In the genomic region with DNA sequence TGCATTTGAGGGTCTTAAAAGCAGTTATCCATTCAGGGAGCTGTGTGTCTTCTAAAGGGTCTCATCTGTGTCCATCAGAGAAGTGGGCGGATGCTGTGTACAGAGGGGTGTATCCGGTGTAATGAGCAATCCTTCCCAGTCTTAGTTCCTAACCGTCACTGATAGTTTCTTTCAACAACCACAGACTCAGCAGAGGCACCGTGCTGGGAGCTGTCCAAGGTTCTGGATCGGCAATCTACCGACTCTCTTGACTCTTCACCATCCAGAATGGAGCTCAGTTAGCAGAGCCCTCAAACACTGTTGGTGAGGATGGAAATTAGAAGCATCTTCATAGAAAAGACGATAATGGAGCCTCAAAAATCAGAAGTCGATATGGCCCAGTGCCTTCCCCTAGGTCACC, we compare ENCODE assay signal across 10 mouse cellular contexts.
A peak's percentile ranks its signal among the peaks of the same experiment; 100 is the strongest.
DNase-seq lines count a peak whose midpoint lies in the region; ATAC-seq and TF ChIP-seq lines count a peak whose summit lies in the region.
"Had no signal": no experiment of that assay in that cellular context is flagged by ENCODE, and none has a peak within 500 bp of the region (broad histone marks: within the 10 kb centered on the region; RNA-seq: fewer than 3 reads in every experiment).

No protein-coding gene starts in this region.

- no peak for TF ChIP-seq EP300 in stomach, postnatal 0 days (optimal IDR thresholded peaks at IDR 0.05)

- no peak for ATAC-seq in stomach, postnatal 0 days (ENCODE audit: low FRiP score, low TSS enrichment)

- H3K4me2 ChIP-seq in stomach, postnatal 0 days (replicated peaks; ENCODE audit: low read depth) = no peak overlapping the region
- H3K4me2 ChIP-seq: embryonic facial prominence, embryonic 15.5 days; liver, embryonic 15.5 days had no signal

- no peak overlapping the region for H3K27ac ChIP-seq in gastrocnemius, adult 2 months
- H3K27ac ChIP-seq in stomach, postnatal 0 days (replicated peaks) = no peak overlapping the region
- H3K27ac ChIP-seq: embryonic facial prominence, embryonic 15.5 days; liver, embryonic 15.5 days had no signal

- intact Hi-C loops in gastrocnemius, adult 2 months (cut with DNase I) = no loop called here

- no peak overlapping the region for H3K9ac ChIP-seq in stomach, postnatal 0 days (ENCODE audit: low read length)
- H3K9ac ChIP-seq: embryonic facial prominence, embryonic 15.5 days; liver, embryonic 15.5 days had no signal

- H3K27me3 ChIP-seq in stomach, postnatal 0 days (ENCODE audit: control insufficient read depth, insufficient read depth, low read length) = no peaks in the 10 kb centered on the region
- H3K27me3 ChIP-seq: liver, embryonic 15.5 days had no signal

- H3K4me1 ChIP-seq in stomach, postnatal 0 days (replicated peaks; ENCODE audit: control insufficient read depth, insufficient read depth) = no peaks in the 10 kb centered on the region
- H3K4me1 ChIP-seq: embryonic facial prominence, embryonic 15.5 days; liver, embryonic 15.5 days had no signal

- peak; percentile 70 for DNase-seq in gastrocnemius, postnatal 10 days
- DNase-seq in gastrocnemius, adult 2 months = no peak
- DNase-seq in 3T3-L1 (ENCODE audit: low read depth, low spot score) = peak; percentile 1
- DNase-seq in c-Kit-positive CD71-positive TER-119-negative erythroid progenitor cells, embryonic 14.5 days (ENCODE audit: low read depth) = peak; percentile 3
- DNase-seq in kidney, postnatal 10 days = peak; percentile 92
- peak; percentile 65 for DNase-seq in stomach, postnatal 0 days (ENCODE audit: low spot score)
- DNase-seq in left cerebral cortex, adult 9 months (ENCODE audit: low spot score in 2 of 2) = no peak
- DNase-seq in frontal cortex, postnatal 36 days (ENCODE audit: low spot score in 2 of 2) = no peak

- TF ChIP-seq CTCF in gastrocnemius, adult 2 months (IDR thresholded peaks at IDR 0.05) = no peak
- no peak for TF ChIP-seq CTCF in stomach, postnatal 0 days (IDR thresholded peaks at IDR 0.05; ENCODE audit: low read depth)

- H3K4me3 ChIP-seq in gastrocnemius, adult 2 months = no peak overlapping the region
- H3K4me3 ChIP-seq in stomach, postnatal 0 days (ENCODE audit: low read depth, low read length) = no peak overlapping the region
- H3K4me3 ChIP-seq: embryonic facial prominence, embryonic 15.5 days; liver, embryonic 15.5 days had no signal

- H3K9me3 ChIP-seq in stomach, postnatal 0 days (ENCODE audit: control insufficient read depth, low read length) = no peaks in the 10 kb centered on the region
- H3K9me3 ChIP-seq: embryonic facial prominence, embryonic 15.5 days; liver, embryonic 15.5 days had no signal

- no peaks in the 10 kb centered on the region for H3K36me3 ChIP-seq in stomach, postnatal 0 days (ENCODE audit: control insufficient read depth, insufficient read depth, low read length)
- H3K36me3 ChIP-seq: embryonic facial prominence, embryonic 15.5 days; liver, embryonic 15.5 days had no signal

- WGBS in stomach, postnatal 0 days = 5% methylated on average over 8 of the region's 8 CpGs

Comparison
In these comparisons a context has a peak if more than half of its experiments do, and no peak if none do; other contexts are left out.
1. DNase-seq: peak in gastrocnemius, postnatal 10 days (single experiment), 3T3-L1 (single experiment), c-Kit-positive CD71-positive TER-119-negative erythroid progenitor cells, embryonic 14.5 days (single experiment), kidney, postnatal 10 days (single experiment) and stomach, postnatal 0 days (single experiment); none in gastrocnemius, adult 2 months (single experiment), left cerebral cortex, adult 9 months (0 of 2) and frontal cortex, postnatal 36 days (0 of 2).